Mouse (Mus musculus): Measurements from ENCODE around the gene Sema6b. TPM values are rescaled to one million over a fixed set of nuclear protein-coding genes. Genes with fewer than 3 reads are reported as not detected.

Gene Sema6b
- 11.9 and 15.2 TPM in 2 replicates for total RNA-seq (2021)
- long read RNA-seq, experiment 1, transcript Sema6b-201 (17 exons, 3,736 nt), result major isoform, 5 of 17 reads
- long read RNA-seq, experiment 1, partial matches to known transcripts, result 6 of 17 reads
- long read RNA-seq, experiment 1, other reads (novel, unspliced or antisense), result 4 of 17 reads
- long read RNA-seq, experiment 2, partial matches to known transcripts, result 5 of 13 reads
- long read RNA-seq, experiment 2, other reads (novel, unspliced or antisense), result 1 of 13 reads

DNA sequence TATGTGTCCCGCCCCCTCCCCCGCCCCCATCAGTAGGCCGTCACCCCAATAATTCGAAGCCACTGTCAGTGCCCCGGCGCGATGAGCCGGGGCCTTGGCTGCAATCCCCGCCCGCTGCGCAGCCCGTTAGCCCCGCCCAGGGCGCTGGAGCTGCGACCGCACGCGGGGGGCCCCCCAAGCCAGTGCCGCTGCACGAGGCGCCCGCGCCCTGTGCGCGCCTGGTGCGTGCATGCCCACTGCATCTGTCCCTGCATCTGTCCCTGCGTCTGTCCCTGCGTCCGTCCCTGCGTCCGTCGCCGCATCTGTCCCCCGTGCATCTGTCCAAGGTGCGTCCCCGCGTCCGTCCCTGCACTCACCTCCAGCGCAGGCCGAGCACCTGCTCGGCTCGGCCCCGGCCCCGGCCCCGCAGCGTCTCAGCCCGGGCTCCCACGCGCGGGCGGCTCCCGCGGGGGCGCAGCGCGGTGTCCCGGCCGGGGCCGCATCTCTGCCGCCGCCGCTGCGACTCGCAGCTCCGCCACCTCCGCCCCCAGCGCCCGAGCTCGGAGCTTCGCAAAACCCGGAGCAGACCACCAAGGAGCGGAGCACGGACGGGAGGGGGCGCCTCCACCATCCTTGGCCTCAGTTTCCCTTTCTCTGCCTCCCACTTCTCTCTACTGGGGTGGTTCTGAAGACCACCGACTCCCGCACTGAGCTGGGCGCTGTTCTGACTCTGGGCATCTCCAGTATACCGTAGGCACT, at the start of gene Sema6b:
Gene Sema6b (minus strand): TSS at position 486 of the 738 bp plus-strand sequence.
- peak; percentile 76 for DNase-seq

DNA sequence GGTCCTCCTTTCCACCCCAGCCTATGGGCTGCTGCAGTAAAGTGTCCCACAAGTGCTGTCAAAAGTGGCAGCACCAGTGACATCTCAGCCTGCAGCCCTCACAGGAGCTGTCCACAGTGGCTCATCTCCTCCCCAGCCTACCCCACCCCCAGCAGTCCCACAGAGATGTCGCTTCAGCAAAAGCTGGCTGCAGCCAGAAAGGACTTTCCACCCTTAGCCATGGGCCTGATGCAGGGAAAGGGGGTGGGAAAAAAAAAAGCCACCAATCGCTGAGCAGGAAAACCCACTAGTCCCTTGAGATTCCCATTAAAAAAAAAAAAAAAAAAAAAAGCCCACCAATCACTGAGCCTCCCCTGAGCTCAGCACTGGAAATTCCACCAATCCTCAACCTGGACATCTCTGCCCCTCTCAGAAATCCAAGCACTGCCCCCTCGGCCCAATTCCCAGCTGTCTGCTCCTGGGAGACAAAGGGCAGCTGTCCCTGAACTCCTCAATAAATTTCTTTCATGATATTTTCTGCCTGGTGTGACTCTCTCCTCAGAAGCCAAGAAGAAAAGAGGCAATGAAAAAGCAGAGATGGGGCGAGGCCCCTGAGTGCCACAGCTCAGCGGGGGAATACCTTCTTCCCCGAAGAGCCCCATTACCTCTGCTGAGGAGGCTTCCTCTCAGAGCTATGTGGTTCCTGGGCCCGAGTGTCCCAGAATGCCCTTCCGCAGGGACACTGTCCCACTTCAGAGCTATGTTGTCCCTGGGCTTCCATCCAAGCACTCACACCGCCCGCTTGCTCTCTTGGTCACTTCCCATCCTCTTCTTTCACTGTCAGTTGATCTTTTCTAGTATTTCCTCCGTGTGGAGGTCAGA, 45.4 kb upstream of the Sema6b start:
- peak; percentile 87 for DNase-seq

DNA sequence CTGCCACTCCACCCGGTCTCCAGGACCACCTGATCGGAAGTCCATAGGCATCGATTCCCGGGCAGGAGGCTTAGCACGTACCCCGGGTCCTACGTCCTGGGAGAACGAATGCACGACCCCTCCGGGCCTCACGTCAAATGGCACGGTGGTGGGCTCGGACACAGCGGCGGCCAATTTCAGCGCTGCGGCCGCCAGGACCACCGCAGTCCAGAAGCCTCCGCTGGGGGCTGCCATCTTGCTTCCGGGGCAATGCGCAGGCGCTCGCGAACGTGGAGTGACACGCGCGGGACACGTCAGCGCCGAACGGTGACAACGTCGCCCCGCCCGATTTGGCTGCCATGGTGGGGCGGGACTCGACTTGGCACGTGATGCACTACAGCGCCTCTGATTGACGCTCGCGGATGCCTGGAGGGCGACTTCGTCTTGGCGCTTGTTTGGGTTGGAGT, 43.5 kb upstream of the Sema6b start, which contains the start of gene Mydgf:
Gene Mydgf (minus strand): TSS at position 263 of the 446 bp plus-strand sequence.
- DNase-seq, result peak; percentile 98

GRCm38 (mm10) chr17:56182975-56183657, 43.0 kb upstream of the Sema6b start:
- no peak for DNase-seq

DNA sequence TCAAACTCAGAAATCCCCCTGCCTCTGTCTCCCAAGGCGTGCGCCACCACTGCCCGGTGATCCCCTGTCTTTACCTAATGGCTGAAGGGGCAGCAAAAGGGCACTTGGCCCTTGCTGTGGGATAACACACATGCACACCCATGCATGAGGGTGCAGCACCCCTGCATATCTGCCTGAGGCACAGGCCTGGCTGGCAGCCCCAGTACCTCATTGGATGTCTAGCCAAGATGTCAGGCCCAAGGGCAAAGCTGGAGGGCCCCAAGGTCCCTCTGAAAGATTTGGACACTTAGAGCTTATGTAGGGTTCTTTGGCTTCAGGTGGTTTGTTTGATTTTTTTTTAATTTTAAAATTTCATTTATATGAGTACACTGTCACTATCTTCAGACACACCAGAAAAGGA, 35.3 kb upstream of the Sema6b start:
- DNase-seq, result peak; percentile 44

GRCm38 (mm10) chr17:56173401-56174046, 33.4 kb upstream of the Sema6b start:
- peak; percentile 36 for DNase-seq

GRCm38 (mm10) chr17:56171881-56172280, 31.7 kb upstream of the Sema6b start:
- no peak for DNase-seq

DNA sequence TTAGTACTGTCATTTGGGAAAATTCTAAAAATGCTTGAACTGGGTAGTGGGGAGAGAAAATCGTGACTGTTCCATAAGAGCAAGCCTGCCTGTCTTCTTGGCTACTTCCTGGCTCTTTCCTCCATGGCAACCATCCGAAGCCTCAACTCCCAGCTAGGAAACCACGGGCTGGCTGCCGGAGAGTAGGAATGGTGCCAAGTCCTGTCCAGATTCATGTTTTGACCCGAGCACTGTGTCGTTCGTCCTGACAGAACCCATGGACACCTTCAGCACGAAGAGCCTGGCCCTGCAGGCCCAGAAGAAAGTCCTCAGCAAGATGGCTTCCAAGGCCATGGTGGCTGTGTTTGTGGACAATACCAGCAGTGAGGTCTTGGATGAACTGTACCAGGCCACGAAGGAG, 31.3 kb upstream of the Sema6b start:
- peak; percentile 45 for DNase-seq

DNA sequence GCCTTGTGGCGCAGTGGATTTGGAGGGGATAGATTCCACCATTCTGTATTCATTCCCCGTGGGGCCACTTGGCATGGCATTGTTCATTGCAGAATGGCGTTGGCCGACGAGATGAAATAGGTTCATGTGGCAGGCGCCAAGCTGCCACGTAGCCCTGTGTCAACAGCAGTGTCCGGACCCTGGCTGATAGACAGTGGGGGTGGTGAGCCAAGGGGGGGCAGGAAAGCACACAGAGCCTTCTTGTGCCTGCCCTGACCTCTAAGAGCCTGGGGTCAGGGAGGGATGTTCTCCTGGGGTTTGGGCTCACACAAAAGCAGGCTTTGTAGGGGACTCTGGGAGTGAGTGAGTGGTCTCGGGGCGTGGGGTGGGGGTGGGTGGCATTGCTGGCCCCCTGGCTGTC, 30.5 kb upstream of the Sema6b start:
- peak; percentile 48 for DNase-seq

- DNase-seq, result peak; percentile 63
These were observed 29.7 kb upstream of the Sema6b start for GRCm38 (mm10) chr17:56169830-56170229.

- peak; percentile 49 for DNase-seq
These were observed 25.5 kb upstream of the Sema6b start for GRCm38 (mm10) chr17:56165671-56166070.

- DNase-seq, result no peak
These were observed 24.4 kb upstream of the Sema6b start for GRCm38 (mm10) chr17:56164510-56164909.

DNA sequence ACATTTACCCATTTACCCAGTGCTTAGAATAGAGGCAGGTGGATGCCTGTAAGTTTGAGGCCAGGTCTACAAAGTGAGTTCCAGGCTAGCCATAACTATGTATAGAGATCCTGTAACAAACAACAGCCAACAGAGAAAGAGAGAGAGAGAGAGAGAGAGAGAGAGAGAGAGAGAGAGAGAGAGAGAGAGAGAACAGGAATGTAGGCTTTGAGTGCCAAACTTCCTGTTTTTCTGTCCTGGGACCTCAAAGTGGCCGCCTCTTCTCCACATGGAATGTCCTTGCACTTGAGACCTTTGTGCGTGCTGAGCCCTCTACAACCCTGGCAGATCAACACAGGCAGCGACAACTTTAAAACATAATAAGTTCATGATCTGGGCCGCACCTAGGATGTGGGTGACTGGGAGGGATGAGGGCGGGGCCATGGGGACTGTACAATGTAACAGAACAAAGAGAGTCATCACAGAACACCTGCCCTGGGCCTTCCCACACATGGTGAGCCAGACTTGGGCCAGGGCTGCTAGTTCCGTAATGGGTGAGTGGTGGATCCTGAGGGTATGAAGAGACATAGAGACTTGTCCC, 23.5 kb upstream of the Sema6b start:
- peak; percentile 52 for DNase-seq

DNA sequence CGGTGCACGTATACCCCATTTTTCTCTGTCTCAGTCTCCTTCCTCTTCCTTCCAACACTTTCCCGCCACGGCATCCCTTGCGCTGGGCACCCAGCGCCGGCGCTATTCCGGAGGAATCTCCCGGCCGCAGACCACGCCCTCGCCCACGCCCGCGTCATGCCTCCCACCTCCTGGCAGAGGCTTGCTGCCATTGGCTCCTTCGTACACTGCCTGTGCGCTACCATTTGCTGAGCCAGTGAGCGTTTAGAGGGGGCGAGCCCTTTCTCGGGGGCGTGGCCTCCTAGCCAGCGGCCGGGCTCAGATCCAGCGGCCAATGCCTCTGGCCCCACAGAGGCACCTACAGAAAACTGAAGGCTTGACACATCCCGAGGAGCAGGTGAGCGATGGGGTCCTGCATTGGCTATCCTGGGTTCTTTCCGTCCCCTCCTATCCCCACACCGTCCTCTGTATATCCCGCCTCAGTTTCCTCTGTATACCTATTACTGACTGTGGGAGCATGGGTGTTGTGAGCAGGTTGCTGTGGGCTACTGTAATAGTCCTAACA, 22.2 kb upstream of the Sema6b start, which contains the start of gene Tnfaip8l1:
Gene Tnfaip8l1 (plus strand): TSS at position 247 of the 544 bp plus-strand sequence.
- DNase-seq, result peak; percentile 98

GRCm38 (mm10) chr17:56159729-56160128, 19.6 kb upstream of the Sema6b start:
- peak; percentile 82 for DNase-seq

- DNase-seq, result peak; percentile 91
These were observed 13.5 kb upstream of the Sema6b start for GRCm38 (mm10) chr17:56153643-56154042.

GRCm38 (mm10) chr17:56149897-56150296, 9.8 kb upstream of the Sema6b start:
- no peak for DNase-seq

GRCm38 (mm10) chr17:56148790-56149618, 8.9 kb upstream of the Sema6b start:
- no peak for DNase-seq

- DNase-seq, result no peak
These were observed 8.1 kb upstream of the Sema6b start for GRCm38 (mm10) chr17:56148280-56148679.

DNA sequence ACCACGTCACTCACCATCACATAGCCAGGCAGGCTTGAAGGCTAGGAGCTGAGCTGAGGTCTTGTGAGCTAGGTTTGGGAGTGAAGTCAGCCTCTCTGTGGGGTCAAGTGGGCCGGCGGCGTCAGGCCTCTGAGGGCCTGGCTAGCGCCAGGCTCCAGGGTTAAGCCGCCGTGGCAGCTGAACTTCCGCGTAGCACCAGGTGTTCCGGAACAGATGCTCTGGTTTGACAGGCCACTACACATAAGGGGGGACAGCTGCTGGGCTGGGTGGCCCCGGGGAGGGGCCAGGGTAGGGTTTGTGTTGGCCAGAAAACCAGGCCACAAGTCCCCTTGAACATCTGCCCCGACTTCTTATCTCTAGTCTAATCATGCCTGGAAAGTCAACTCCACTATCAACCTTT, 7.3 kb upstream of the Sema6b start:
- no peak for DNase-seq
